Mouse (Mus musculus) MEL (cell line): ENCODE results near the gene Polr3k. TPM values are rescaled to one million over a fixed set of nuclear protein-coding genes. Genes with fewer than 3 reads are reported as not detected.

ENCODE experiments used
- DNase-seq: peaks from one replicate; pipeline ENCODE4 v3.0.0; 2011; ENCODE audit warnings: low read depth, low spot score
- H3K27ac ChIP-seq: 2 replicates; pipeline ENCODE4 v1.5.1; 2012; ENCODE audit warnings: low read depth, mild to moderate bottlenecking, control low read depth, low read length, moderate library complexity; ENCODE audit not compliant: control insufficient read depth
- H3K27me3 ChIP-seq, 2 experiments: fragments of 150-350 bp in 1 of 2; sonication (generic) in 1 of 2; 2 replicates each; pipeline ENCODE4 v1.6.1; 2012; ENCODE audit warnings: low read length in 2 of 2, mild to moderate bottlenecking in 2 of 2, improper control_type of control experiment in 1 of 2, moderate library complexity in 1 of 2; ENCODE audit not compliant: insufficient read depth in 2 of 2, control insufficient read depth in 1 of 2
- H3K36me3 ChIP-seq, 2 experiments: 2 replicates each; pipeline ENCODE4 v1.6.1; 2012 to 2014; ENCODE audit warnings: low read length in 2 of 2, improper control_type of control experiment in 1 of 2, inconsistent platforms in 1 of 2, mild to moderate bottlenecking in 1 of 2; ENCODE audit not compliant: insufficient read depth in 2 of 2, control insufficient read depth in 1 of 2
- H3K4me1 ChIP-seq, 2 experiments: fragments of 150-350 bp in 1 of 2; sonication (generic) in 1 of 2; 2 replicates each; pipeline ENCODE4 v1.6.1; 2012; ENCODE audit warnings: low read length in 2 of 2, improper control_type of control experiment in 1 of 2, mild to moderate bottlenecking in 1 of 2; ENCODE audit not compliant: insufficient read depth in 2 of 2, control insufficient read depth in 1 of 2
- H3K4me3 ChIP-seq, 2 experiments: fragments of 150-350 bp in 1 of 2; sonication (generic) in 1 of 2; 2 replicates each; pipeline ENCODE4 v1.5.1; 2012; ENCODE audit warnings: low read depth in 2 of 2, low read length in 2 of 2, mild to moderate bottlenecking in 2 of 2, moderate library complexity in 2 of 2, control low read depth in 1 of 2, improper control_type of control experiment in 1 of 2; ENCODE audit not compliant: control insufficient read depth in 1 of 2, insufficient read depth in 1 of 2
- H3K79me2 ChIP-seq: 2 replicates; pipeline ENCODE4 v1.6.1; 2012; ENCODE audit warnings: mild to moderate bottlenecking, low read length, moderate library complexity; ENCODE audit not compliant: control insufficient read depth, poor library complexity, insufficient read depth
- H3K9ac ChIP-seq: 2 replicates; pipeline ENCODE4 v1.6.1; 2012; ENCODE audit warnings: low read depth, mild to moderate bottlenecking, control low read depth, low read length, moderate library complexity; ENCODE audit not compliant: control insufficient read depth, poor library complexity, severe bottlenecking
- H3K9me3 ChIP-seq: fragments of 150-350 bp; sonication (generic); replicated peaks from 2 replicates; pipeline ENCODE4 v1.6.1; 2012; ENCODE audit warnings: mild to moderate bottlenecking, low read length, improper control_type of control experiment, moderate library complexity; ENCODE audit not compliant: insufficient read depth
- BHLHE40 ChIP-seq: IDR thresholded peaks from 2 replicates; pipeline ENCODE4 v1.6.1; 2012; ENCODE audit warnings: low read depth, mild to moderate bottlenecking, inconsistent platforms, low read length, improper control_type of control experiment, borderline replicate concordance
- E2F4 ChIP-seq: IDR thresholded peaks from 2 replicates; pipeline ENCODE4 v1.6.1; 2011; ENCODE audit warnings: low read depth, low read length, improper control_type of control experiment, borderline replicate concordance
- ELF1 ChIP-seq: IDR thresholded peaks from 2 replicates; pipeline ENCODE4 v1.6.1; 2014; ENCODE audit warnings: low read depth, mild to moderate bottlenecking, inconsistent platforms, low read length, improper control_type of control experiment, moderate library complexity
- GABPA ChIP-seq: IDR thresholded peaks from 2 replicates; pipeline ENCODE4 v1.6.1; 2012; ENCODE audit warnings: low read depth, mild to moderate bottlenecking, inconsistent platforms, low read length, improper control_type of control experiment, moderate library complexity
- HCFC1 ChIP-seq: IDR thresholded peaks from 2 replicates; pipeline ENCODE4 v1.6.1; 2012; ENCODE audit warnings: low read depth, mild to moderate bottlenecking, inconsistent platforms, low read length, improper control_type of control experiment, moderate library complexity
- KAT2A ChIP-seq: conservative IDR thresholded peaks from 2 replicates; pipeline ENCODE4 v1.6.1; 2012; ENCODE audit warnings: low read depth, low read length, improper control_type of control experiment, inconsistent platforms
- MAFK ChIP-seq: IDR thresholded peaks from 2 replicates; pipeline ENCODE4 v1.6.1; 2011; ENCODE audit warnings: low read depth, mild to moderate bottlenecking, low read length, improper control_type of control experiment, borderline replicate concordance
- MAX ChIP-seq: IDR thresholded peaks from 2 replicates; pipeline ENCODE4 v1.6.1; 2011; ENCODE audit warnings: low read length, improper control_type of control experiment
- MAZ ChIP-seq: IDR thresholded peaks from 2 replicates; pipeline ENCODE4 v1.6.1; 2012; ENCODE audit warnings: low read depth, mild to moderate bottlenecking, inconsistent platforms, low read length, improper control_type of control experiment
- MEF2A ChIP-seq: IDR thresholded peaks from 2 replicates; pipeline ENCODE4 v1.6.1; 2014; ENCODE audit warnings: low read depth, mild to moderate bottlenecking, inconsistent platforms, low read length, improper control_type of control experiment; ENCODE audit not compliant: poor library complexity, insufficient replicate concordance, severe bottlenecking; ENCODE audit errors: extremely low read depth
- MXI1 ChIP-seq: IDR thresholded peaks from 2 replicates; pipeline ENCODE4 v1.6.1; 2011; ENCODE audit warnings: mild to moderate bottlenecking, low read depth, low read length, improper control_type of control experiment
- MYB ChIP-seq: IDR thresholded peaks from 2 replicates; pipeline ENCODE4 v1.6.1; 2011; ENCODE audit warnings: mild to moderate bottlenecking, low read depth, low read length, improper control_type of control experiment
- MYC ChIP-seq: IDR thresholded peaks from 2 replicates; pipeline ENCODE4 v1.6.1; 2011; ENCODE audit warnings: low read depth, mild to moderate bottlenecking, low read length, improper control_type of control experiment, moderate library complexity
- NELFE ChIP-seq: IDR thresholded peaks from 2 replicates; pipeline ENCODE4 v1.6.1; 2011; ENCODE audit warnings: low read depth, low read length, improper control_type of control experiment
- NRF1 ChIP-seq: IDR thresholded peaks from 2 replicates; pipeline ENCODE4 v1.6.1; 2014; ENCODE audit warnings: low read depth, mild to moderate bottlenecking, inconsistent platforms, low read length, improper control_type of control experiment, moderate library complexity; ENCODE audit not compliant: poor library complexity, insufficient read depth, severe bottlenecking
- POLR2A ChIP-seq, 2 experiments: IDR thresholded peaks; 2 replicates each; pipeline ENCODE4 v1.6.1; 2011 to 2012; ENCODE audit warnings: low read length in 2 of 2, mild to moderate bottlenecking in 2 of 2, control low read depth in 1 of 2, improper control_type of control experiment in 1 of 2, low read depth in 1 of 2, moderate library complexity in 1 of 2; ENCODE audit not compliant: control insufficient read depth in 1 of 2, insufficient read depth in 1 of 2, poor library complexity in 1 of 2
- POLR2AphosphoS2 ChIP-seq: IDR thresholded peaks from 2 replicates; pipeline ENCODE4 v1.6.1; 2011; ENCODE audit warnings: low read length, improper control_type of control experiment
- POLR2AphosphoS5 ChIP-seq: IDR thresholded peaks from 2 replicates; pipeline ENCODE4 v1.6.1; 2012; ENCODE audit warnings: low read depth, borderline replicate concordance, mild to moderate bottlenecking, inconsistent platforms, low read length, moderate library complexity, mixed read lengths
- RAD21 ChIP-seq: IDR thresholded peaks from 2 replicates; pipeline ENCODE4 v1.6.1; 2011; ENCODE audit warnings: mild to moderate bottlenecking, low read depth, low read length, improper control_type of control experiment
- SIN3A ChIP-seq: IDR thresholded peaks from 2 replicates; pipeline ENCODE4 v1.6.1; 2012; ENCODE audit warnings: low read length, improper control_type of control experiment, inconsistent platforms
- TBP ChIP-seq: IDR thresholded peaks from 2 replicates; pipeline ENCODE4 v1.8.0; 2011; ENCODE audit warnings: low read depth, low read length, improper control_type of control experiment
- UBTF ChIP-seq: IDR thresholded peaks from 2 replicates; pipeline ENCODE4 v1.6.1; 2012; ENCODE audit warnings: low read depth, mild to moderate bottlenecking, inconsistent platforms, low read length, improper control_type of control experiment, moderate library complexity, borderline replicate concordance; ENCODE audit not compliant: insufficient read depth
- ZKSCAN1 ChIP-seq: IDR thresholded peaks from 2 replicates; pipeline ENCODE4 v1.6.1; 2012; ENCODE audit warnings: low read depth, mild to moderate bottlenecking, inconsistent platforms, low read length, improper control_type of control experiment, moderate library complexity
- ZMIZ1 ChIP-seq: IDR thresholded peaks from 2 replicates; pipeline ENCODE4 v1.6.1; 2012; ENCODE audit warnings: low read depth, mild to moderate bottlenecking, inconsistent platforms, low read length, improper control_type of control experiment, moderate library complexity
- polyA plus RNA-seq, 2 experiments: library from polyadenylated mRNA; stranded (reverse) in 1 of 2; unstranded in 1 of 2; fragments of >175 nt in 1 of 2; fragments of >200 nt in 1 of 2; gene quantifications; 2 replicates each; pipeline versions ENCODE4 v1.2.1 to v1.2.4; 2012; ENCODE audit warnings: low replicate concordance in 2 of 2, low read depth in 1 of 2; ENCODE audit not compliant: insufficient read length in 2 of 2, insufficient read depth in 1 of 2, missing spikeins in 1 of 2
- total RNA-seq: library from RNA; depleted of rRNA; stranded (reverse); fragments of 300-350 nt; gene quantifications from 2 replicates; pipeline ENCODE4 v1.2.3, GENCODE M21; 2012

Gene Polr3k
- total and polyA plus RNA-seq, 3 experiments = 37.6 to 50.3 TPM; not detected in 1

DNA sequence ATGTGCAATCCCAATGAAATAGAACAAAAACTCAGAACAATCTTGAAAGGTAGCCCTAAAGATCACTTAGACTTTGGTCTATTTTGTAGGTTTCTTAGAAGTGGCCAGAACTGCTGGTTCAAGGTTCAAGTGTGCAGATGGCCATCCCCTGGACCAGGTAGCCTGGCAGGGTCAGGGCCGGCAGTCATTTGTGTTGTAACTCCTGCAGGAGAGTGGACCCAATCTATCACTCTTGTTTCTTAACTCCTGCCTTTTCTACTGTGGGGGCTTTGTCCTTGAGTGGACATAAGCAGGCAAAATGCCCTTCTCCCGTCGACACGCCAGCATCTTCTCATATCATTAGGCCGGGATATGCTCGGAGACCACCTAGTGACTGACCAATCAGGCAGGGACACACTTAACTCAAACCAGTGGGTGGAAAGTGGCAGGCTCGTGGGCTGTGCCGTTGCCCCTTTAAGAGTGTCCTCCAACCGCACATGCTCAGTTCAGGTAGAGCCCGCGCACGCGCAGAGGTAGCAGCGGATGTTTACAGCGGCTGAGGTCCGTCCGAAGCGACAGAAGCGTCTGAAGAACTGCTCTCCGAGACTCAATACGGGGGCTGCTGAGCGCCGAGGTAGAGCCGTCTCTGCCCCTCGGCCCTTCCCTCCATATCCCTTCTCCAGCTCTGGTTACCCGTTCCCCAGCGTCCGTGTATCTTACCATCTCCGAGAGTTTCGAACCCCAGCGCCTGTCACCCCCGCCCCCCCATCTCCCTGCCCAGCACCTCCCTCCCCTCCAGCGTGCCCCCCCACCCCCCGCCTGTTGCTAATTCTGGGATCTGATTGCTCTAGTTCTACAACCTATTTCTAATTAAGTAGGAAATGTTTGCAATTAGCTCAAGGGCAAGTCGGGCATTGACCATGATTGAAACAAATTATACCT, 26.5 kb upstream of the Polr3k start, which contains the start of gene Pcmtd2:
Gene Pcmtd2 (plus strand): TSS at position 483 of the 921 bp plus-strand sequence.
- Histone ChIP-seq H3K9me3 (no peaks in the 10 kb centered on the region), H3K79me2 (peaks cover 2% of the 10 kb centered on the region; the same call in 1 of the 2 replicates), H3K36me3 (peaks cover 0 to 11% of the 10 kb centered on the region in 2 experiments; a peak in 2 of 4 replicates), H3K9ac (peak within 1 kb of the TSS; percentile 77), H3K27ac (peak within 1 kb of the TSS; percentile 40), H3K4me1 (peaks cover 9% of the 10 kb centered on the region in 2 experiments), H3K27me3 (no peaks in the 10 kb centered on the region), H3K4me3 (peak within 1 kb of the TSS; percentile 62 to 76)
- DNase-seq = peak; percentile 96
- TF ChIP-seq ZMIZ1 (peak; percentile 87), NELFE (peak; percentile 76), MEF2A (no peak), MYB (no peak), UBTF (no peak), ELF1 (0 out of 2 replicates have a peak, but pooled peaks have one; percentile 41), MYC (peak; percentile 61; the same call in 1 of the 2 replicates), POLR2AphosphoS2 (peak; percentile 75; the same call in 1 of the 2 replicates), HCFC1 (peak; percentile 86), NRF1 (peak; percentile 98), MAZ (0 out of 2 replicates have a peak, but pooled peaks have one; percentile 60), POLR2A (IDR thresholded peaks at IDR 0.05; ENCODE audit: control insufficient read depth in 1 of 2, insufficient read depth in 1 of 2, low read depth in 1 of 2, low read length in 2 of 2, poor library complexity in 1 of 2) (peak; percentile 50 to 84; a peak in 2 of 4 replicates), TBP (peak; percentile 73), MAX (peak; percentile 80), E2F4 (no peak), SIN3A (peak; percentile 96), MXI1 (peak; percentile 78)

DNA sequence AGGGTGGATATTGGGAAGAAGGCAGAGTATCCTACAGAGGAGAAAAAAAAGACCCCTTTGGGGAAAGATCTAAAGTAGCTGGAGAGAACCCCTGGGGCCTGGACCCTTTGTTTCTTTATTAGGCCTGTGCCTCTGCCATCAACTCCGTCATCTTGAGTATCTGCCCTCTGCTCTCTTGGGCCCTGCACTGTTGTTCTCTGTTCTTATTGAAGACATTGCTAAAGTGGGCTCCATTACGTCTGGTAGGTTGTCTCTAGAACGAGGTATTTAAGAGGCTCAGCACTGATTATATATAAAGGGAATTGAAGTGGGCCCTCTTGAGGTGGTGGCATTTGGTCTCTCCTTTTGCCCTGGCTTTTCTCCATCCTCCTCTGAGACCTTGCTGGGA, 25.9 kb upstream of the Polr3k start:
- H3K4me3 ChIP-seq = peak overlapping the region; percentile 62 to 76
- H3K4me1 ChIP-seq = peaks cover 9% of the 10 kb centered on the region in 2 experiments
- TF ChIP-seq MXI1 (no peak), E2F4 (no peak), ZMIZ1 (no peak), RAD21 (no peak), POLR2AphosphoS5 (no peak), TBP (no peak), UBTF (no peak), ZKSCAN1 (no peak), ELF1 (no peak), GABPA (no peak), NELFE (no peak), BHLHE40 (no peak), HCFC1 (no peak), MAFK (no peak), POLR2A (IDR thresholded peaks at IDR 0.05; ENCODE audit: control insufficient read depth in 1 of 2, insufficient read depth in 1 of 2, low read depth in 1 of 2, low read length in 2 of 2, poor library complexity in 1 of 2) (no peak), KAT2A (no peak)
- no peaks in the 10 kb centered on the region for H3K9me3 ChIP-seq
- H3K79me2 ChIP-seq = peaks cover 2% of the 10 kb centered on the region; the same call in 1 of the 2 replicates
- H3K36me3 ChIP-seq = peaks cover 3 to 11% of the 10 kb centered on the region in 2 experiments; a peak in 3 of 4 replicates
- no peaks in the 10 kb centered on the region for H3K27me3 ChIP-seq
- DNase-seq = peak; percentile 33
- H3K9ac ChIP-seq = peak overlapping the region; percentile 77
- H3K27ac ChIP-seq = no peak overlapping the region
